Mouse (Mus musculus) liver, embryonic 14.5 days (tissue): Measurements from ENCODE around the gene Xpo6. TPM values are rescaled to one million over a fixed set of nuclear protein-coding genes. Genes with fewer than 3 reads are reported as not detected.

Source experiments
- ATAC-seq: fragments of 200-750 bp; cut with Nextera tagmentation; 2 replicates; pipeline ENCODE4 v1.8.0; 2017; ENCODE audit warnings: moderate number of reproducible peaks, mild to moderate bottlenecking, moderate library complexity; ENCODE audit not compliant: insufficient read depth
- DNase-seq, 3 experiments: peaks; one replicate each; pipeline ENCODE4 v3.0.0-alpha.2; 2012 to 2013; ENCODE audit warnings: low read depth in 3 of 3, low spot score in 3 of 3
- H3K27ac ChIP-seq: fragments of 300-500 bp; sonication (generic); 2 replicates; pipeline ENCODE4 v1.5.1; 2014; ENCODE audit warnings: moderate library complexity, mild to moderate bottlenecking, control low read depth, inconsistent platforms
- H3K27me3 ChIP-seq: fragments of 300-500 bp; sonication (generic); 2 replicates; pipeline ENCODE4 v1.6.1; 2014; ENCODE audit warnings: mild to moderate bottlenecking, low read length, moderate library complexity; ENCODE audit not compliant: control insufficient read depth, insufficient read depth
- H3K36me3 ChIP-seq: fragments of 300-500 bp; sonication (generic); replicated peaks from 2 replicates; pipeline ENCODE4 v1.6.1; 2014; ENCODE audit warnings: low read depth; ENCODE audit not compliant: control insufficient read depth, insufficient read depth
- H3K4me1 ChIP-seq, 2 experiments: fragments of 200-500 bp in 1 of 2; fragments of 300-500 bp in 1 of 2; sonication (generic) in 1 of 2; replicated peaks; 2 replicates each; pipeline ENCODE4 v1.6.1; 2012 to 2014; ENCODE audit warnings: antibody characterized with exemption in 1 of 2, inconsistent platforms in 1 of 2, low read length in 1 of 2; ENCODE audit not compliant: control insufficient read depth in 2 of 2, insufficient read depth in 2 of 2
- H3K4me2 ChIP-seq: fragments of 300-500 bp; sonication (generic); 2 replicates; pipeline ENCODE4 v1.6.1; 2014; ENCODE audit warnings: low read depth, mild to moderate bottlenecking, control low read depth, moderate library complexity
- H3K4me3 ChIP-seq, 2 experiments: fragments of 200-500 bp in 1 of 2; fragments of 300-500 bp in 1 of 2; sonication (generic) in 1 of 2; 2 replicates each; pipeline ENCODE4 v1.5.1; 2012 to 2014; ENCODE audit warnings: low read depth in 2 of 2, low read length in 2 of 2, mild to moderate bottlenecking in 2 of 2, control low read depth in 1 of 2, inconsistent platforms in 1 of 2, moderate library complexity in 1 of 2; ENCODE audit not compliant: insufficient read depth in 1 of 2
- H3K9ac ChIP-seq: fragments of 300-500 bp; sonication (generic); replicated peaks from 2 replicates; pipeline ENCODE4 v1.6.1; 2014; ENCODE audit warnings: mild to moderate bottlenecking, control low read depth, moderate library complexity
- H3K9me3 ChIP-seq: fragments of 300-500 bp; sonication (generic); 2 replicates; pipeline ENCODE4 v1.6.1; 2016; ENCODE audit warnings: low read length, mixed read lengths; ENCODE audit not compliant: control insufficient read depth
- CTCF ChIP-seq: IDR thresholded peaks from 2 replicates; pipeline ENCODE4 v1.5.1; 2016; ENCODE audit warnings: antibody characterized with exemption, low read depth, control low read depth
- EP300 ChIP-seq: IDR thresholded peaks from 2 replicates; pipeline ENCODE4 v1.6.1; 2016; ENCODE audit warnings: antibody characterized with exemption, low read depth
- WGBS: fragments of 180-500 bp; shearing (Covaris S2); extraction: QIAGEN DNeasy Blood & Tissue Kit; methylation state at CpG from one replicate; pipeline ENCODE4 v1.1.7; 2014; ENCODE audit not compliant: insufficient replicate concordance; 5-methylcytosine and 5-hydroxymethylcytosine counted together
- polyA plus RNA-seq, 2 experiments: library from polyadenylated mRNA; depleted of rRNA in 1 of 2; stranded (reverse) in 1 of 2; unstranded in 1 of 2; fragments of >200 nt; fragmentation: Nextera tagmentation in 1 of 2; extraction: Ambion mirVana in 1 of 2; gene quantifications; 2 replicates each; pipeline versions ENCODE4 v1.2.1 to v1.2.3; 2012 to 2014

Xpo6 gene
- polyA plus RNA-seq, 2 experiments, result 18.2 to 47.5 TPM

- H3K27ac ChIP-seq, result no peak overlapping the region
- 43% methylated on average over 7 of the region's 8 CpGs for WGBS
- ATAC-seq (no peak), DNase-seq (no peak)
- no peaks in the 10 kb centered on the region for H3K27me3 ChIP-seq
- TF ChIP-seq CTCF (no peak), EP300 (0 out of 2 replicates have a peak, but pooled peaks have one; percentile 12)
- H3K4me1 ChIP-seq, result peaks cover 0 to 24% of the 10 kb centered on the region in 2 experiments; a peak in 3 of 4 replicates
- H3K36me3 ChIP-seq, result no peaks in the 10 kb centered on the region
- H3K4me3 ChIP-seq, result no peak overlapping the region
- H3K4me2 ChIP-seq, result no peak overlapping the region
- no peak overlapping the region for H3K9ac ChIP-seq
- no peaks in the 10 kb centered on the region for H3K9me3 ChIP-seq
Observed at GRCm38 (mm10) chr7:126232345-126233071, 32.2 kb upstream of the Xpo6 start.

DNA sequence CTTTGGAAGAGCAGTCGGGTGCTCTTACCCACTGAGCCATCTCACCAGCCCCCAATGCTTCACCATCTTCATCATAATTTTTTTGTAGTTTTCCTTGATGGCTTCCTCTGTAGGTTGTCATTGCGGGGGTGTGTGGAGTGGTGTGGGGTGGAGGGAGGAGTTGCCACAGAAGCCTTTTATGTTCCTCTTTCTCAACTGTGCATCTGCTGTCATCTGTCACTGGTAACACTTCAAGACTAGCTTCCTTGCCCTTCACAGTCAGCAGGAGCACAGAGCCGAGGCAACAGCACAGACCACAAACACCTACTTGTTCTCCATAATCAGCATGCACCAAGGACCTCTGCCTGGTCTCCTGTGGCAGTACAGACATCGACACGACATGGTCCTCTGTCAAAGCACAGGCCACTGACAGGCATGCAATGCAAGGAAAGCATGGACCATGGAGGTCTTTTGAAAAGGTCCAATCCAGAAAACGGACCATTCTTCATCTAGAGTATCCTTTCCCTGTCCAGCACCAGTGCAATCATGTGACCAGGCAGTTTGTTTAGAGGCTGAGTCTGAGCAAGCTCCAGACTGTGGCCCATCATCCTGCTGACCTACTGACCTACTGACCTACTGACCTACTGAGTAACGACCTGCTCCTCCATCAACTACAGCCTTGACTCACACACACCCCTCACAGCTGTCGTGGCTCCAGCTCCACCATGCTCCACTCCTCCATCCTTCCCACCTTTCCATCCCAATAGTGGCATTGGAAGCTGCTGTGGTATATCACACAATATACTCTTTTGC lies 30.3 kb upstream of the Xpo6 start:
- DNase-seq (peak in 1 of 3 experiments; percentile 17), ATAC-seq (no peak; the same call in 1 of the 2 replicates)
- Histone ChIP-seq H3K4me3 (no peak overlapping the region), H3K4me2 (no peak overlapping the region), H3K4me1 (peaks cover 0 to 11% of the 10 kb centered on the region in 2 experiments; a peak in 3 of 4 replicates), H3K27me3 (no peaks in the 10 kb centered on the region), H3K9me3 (no peaks in the 10 kb centered on the region), H3K27ac (no peak overlapping the region), H3K36me3 (no peaks in the 10 kb centered on the region), H3K9ac (no peak overlapping the region)
- TF ChIP-seq EP300 (no peak), CTCF (no peak)
- WGBS, result 26% methylated on average over 8 of the region's 8 CpGs

- H3K4me1 ChIP-seq, result peaks cover 0 to 4% of the 10 kb centered on the region in 2 experiments; a peak in 1 of 4 replicates
- no peaks in the 10 kb centered on the region for H3K36me3 ChIP-seq
- ATAC-seq (no peak), DNase-seq (no peak)
- H3K27ac ChIP-seq, result no peak overlapping the region
- TF ChIP-seq EP300 (no peak), CTCF (no peak)
- 43% methylated on average over 5 of the region's 5 CpGs for WGBS
- H3K4me3 ChIP-seq, result no peak overlapping the region
- no peak overlapping the region for H3K4me2 ChIP-seq
- no peaks in the 10 kb centered on the region for H3K27me3 ChIP-seq
- H3K9ac ChIP-seq, result no peak overlapping the region
- no peaks in the 10 kb centered on the region for H3K9me3 ChIP-seq
Observed at GRCm38 (mm10) chr7:126226136-126226535, 25.8 kb upstream of the Xpo6 start.

GRCm38 (mm10) chr7:126222753-126223152 lies 22.5 kb upstream of the Xpo6 start:
- WGBS, result 72% methylated on average over 3 of the region's 3 CpGs
- Histone ChIP-seq H3K9ac (no peak overlapping the region), H3K4me3 (no peak overlapping the region)

DNA sequence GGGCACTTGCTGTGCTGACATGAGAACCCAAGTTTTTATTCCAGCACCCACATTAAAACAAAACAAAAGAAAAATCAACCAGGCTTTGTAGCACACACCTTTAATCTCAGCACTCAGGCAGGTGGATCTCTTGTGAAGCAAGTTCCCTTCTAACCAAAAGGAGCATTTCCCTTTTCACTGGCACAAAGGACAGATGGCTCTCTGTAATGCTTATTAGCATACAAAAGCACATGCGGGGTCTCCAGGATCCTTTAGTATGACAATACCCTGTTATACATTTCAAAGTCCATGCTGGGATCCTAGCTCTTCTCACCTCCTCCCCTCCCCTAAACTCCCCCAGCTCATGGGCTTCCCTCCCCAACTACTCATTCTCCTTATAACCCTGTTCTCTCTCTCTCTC lies 20.3 kb upstream of the Xpo6 start:
- no peak overlapping the region for H3K9ac ChIP-seq
- no peaks in the 10 kb centered on the region for H3K27me3 ChIP-seq
- H3K27ac ChIP-seq, result no peak overlapping the region
- DNase-seq, result no peak
- ATAC-seq, result no peak
- no peaks in the 10 kb centered on the region for H3K4me1 ChIP-seq
- H3K36me3 ChIP-seq, result no peaks in the 10 kb centered on the region
- TF ChIP-seq CTCF (no peak), EP300 (no peak)
- H3K4me3 ChIP-seq, result no peak overlapping the region
- no peaks in the 10 kb centered on the region for H3K9me3 ChIP-seq
- H3K4me2 ChIP-seq, result no peak overlapping the region
- whole genome bisulfite sequencing, result 62% methylated on average over 1 of the region's 1 CpGs

More at GRCm38 (mm10) chr7:126222753-126223152, 22.5 kb upstream of the Xpo6 start:
- Histone ChIP-seq H3K27ac (no peak overlapping the region), H3K4me2 (no peak overlapping the region), H3K9me3 (no peaks in the 10 kb centered on the region), H3K4me1 (no peaks in the 10 kb centered on the region), H3K36me3 (no peaks in the 10 kb centered on the region), H3K27me3 (no peaks in the 10 kb centered on the region)
- TF ChIP-seq CTCF, result no peak
- no peak for TF ChIP-seq EP300
- ATAC-seq, result no peak
- DNase-seq, result no peak
